In genomic region chr2:180941869-180942268, GRCm38 (mm10) we compare ENCODE assay signal across 18 mouse cellular contexts. TPM values are rescaled to one million over a fixed set of nuclear protein-coding genes. Genes with fewer than 3 reads are reported as not detected.
A peak's percentile ranks its signal among the peaks of the same experiment; 100 is the strongest.
DNase-seq lines count a peak whose midpoint lies in the region; ATAC-seq and TF ChIP-seq lines count a peak whose summit lies in the region.
"Had no signal": no experiment of that assay in that cellular context is flagged by ENCODE, and none has a peak within 500 bp of the region (broad histone marks: within the 10 kb centered on the region; RNA-seq: fewer than 3 reads in every experiment).

No protein-coding gene starts in this region.

- H3K9ac ChIP-seq in lung, embryonic 14.5 days = no peak overlapping the region
- H3K9ac ChIP-seq: kidney, embryonic 15.5 days; limb, embryonic 13.5 days; midbrain, embryonic 12.5 days had no signal

- no peaks in the 10 kb centered on the region for H3K9me3 ChIP-seq in lung, embryonic 14.5 days (ENCODE audit: low read depth, low read length)
- H3K9me3 ChIP-seq: kidney, embryonic 15.5 days; limb, embryonic 13.5 days; midbrain, embryonic 12.5 days had no signal

- H3K4me1 ChIP-seq in lung, embryonic 14.5 days (ENCODE audit: insufficient read depth) = no peaks in the 10 kb centered on the region
- H3K4me1 ChIP-seq: kidney, embryonic 15.5 days; limb, embryonic 13.5 days; midbrain, embryonic 12.5 days had no signal

- ATAC-seq in lung, embryonic 14.5 days (ENCODE audit: insufficient read depth) = 0 out of 2 replicates have a peak, but pooled peaks have one; percentile 31

- H3K36me3 ChIP-seq in lung, embryonic 14.5 days (ENCODE audit: insufficient read depth) = peaks cover 30% of the 10 kb centered on the region
- H3K36me3 ChIP-seq: kidney, embryonic 15.5 days; limb, embryonic 13.5 days had no signal

- peak; percentile 54 for DNase-seq in heart, postnatal 4 days
- DNase-seq in heart, adult 11 months = no peak
- DNase-seq in lung, embryonic 14.5 days = peak; percentile 74
- no peak for DNase-seq in lung, postnatal 10 days
- peak; percentile 82 for DNase-seq in brain, embryonic 14.5 days (ENCODE audit: low read depth)
- DNase-seq in layer of hippocampus, adult 9-11 months = peak; percentile 70
- no peak for DNase-seq in urinary bladder, postnatal 25 days (ENCODE audit: low spot score)
- DNase-seq: adrenal gland, postnatal 10 days; gastrocnemius, adult 2 months; heart, postnatal 36 days; lung, adult 2 months; right cerebral cortex, postnatal 4 days had no signal

- no peak overlapping the region for H3K4me2 ChIP-seq in lung, embryonic 14.5 days
- H3K4me2 ChIP-seq: kidney, embryonic 15.5 days; limb, embryonic 13.5 days; midbrain, embryonic 12.5 days had no signal

- no peak for TF ChIP-seq POLR2A in brain, embryonic 14.5 days (IDR thresholded peaks at IDR 0.05; ENCODE audit: borderline replicate concordance, extremely low read depth, insufficient read depth, insufficient read length, poor library complexity, severe bottlenecking)

- no peak for TF ChIP-seq CTCF in lung, embryonic 14.5 days (IDR thresholded peaks at IDR 0.05; ENCODE audit: low read depth)
- TF ChIP-seq CTCF in brain, embryonic 14.5 days (IDR thresholded peaks at IDR 0.05; ENCODE audit: borderline replicate concordance, extremely low read depth, insufficient read depth, insufficient read length) = no peak

- no peak overlapping the region for H3K27ac ChIP-seq in lung, embryonic 14.5 days (ENCODE audit: low read depth)
- H3K27ac ChIP-seq: gastrocnemius, adult 2 months; kidney, embryonic 15.5 days; limb, embryonic 13.5 days; midbrain, embryonic 12.5 days had no signal

- H3K4me3 ChIP-seq in lung, embryonic 14.5 days (ENCODE audit: low read depth, low read length) = no peak overlapping the region
- H3K4me3 ChIP-seq: erythroblast, embryonic 14.5 days; gastrocnemius, adult 2 months; kidney, embryonic 15.5 days; limb, embryonic 13.5 days; midbrain, embryonic 12.5 days had no signal

- no peaks in the 10 kb centered on the region for H3K27me3 ChIP-seq in lung, embryonic 14.5 days (ENCODE audit: insufficient read depth, low read length)
- H3K27me3 ChIP-seq: kidney, embryonic 15.5 days; midbrain, embryonic 12.5 days had no signal

RNA-seq across cellular contexts. Expression of gene Nkain4, which starts 12.6 kb away (rescaled TPM):
- total RNA-seq in heart, postnatal 4 days (2021) = 10 to 100 TPM; 12.5 to 13.4 TPM
- 123 and 138 TPM in 2 replicates for polyA plus RNA-seq in lung, embryonic 14.5 days (2014; fragmentation: Nextera tagmentation; extraction: Ambion mirVana)
- 63.1 and 66.1 TPM in 2 replicates for polyA plus RNA-seq in brain, embryonic 14.5 days (2012; rRNA removed)
- total RNA-seq: neutrophil, adult 5-6 weeks had no signal
- polyA plus RNA-seq: erythroblast, embryonic 14.5 days had no signal

RNA-seq across cellular contexts. Expression of gene Birc7, which starts 13.0 kb away (rescaled TPM):
- not detected for total RNA-seq in heart, postnatal 4 days (2021)
- polyA plus RNA-seq in lung, embryonic 14.5 days (2014; fragmentation: Nextera tagmentation; extraction: Ambion mirVana) = 0.20 and 0.51 TPM in 2 replicates
- polyA plus RNA-seq in brain, embryonic 14.5 days (2012; rRNA removed) = 0.14 and 0.26 TPM in 2 replicates
- total RNA-seq: adrenal gland, postnatal 10 days; gastrocnemius, adult 2 months; heart, postnatal 36 days; neutrophil, adult 5-6 weeks had no signal
- polyA plus RNA-seq: erythroblast, embryonic 14.5 days; kidney, embryonic 15.5 days; limb, embryonic 13.5 days; lung, adult 2 months; stomach, embryonic 16.5 days had no signal

RNA-seq across cellular contexts. Expression of gene Ythdf1, which starts 21.1 kb away (rescaled TPM):
- 10 to 100 TPM; 47.0 to 47.8 TPM for total RNA-seq in heart, postnatal 4 days (2021)
- polyA plus RNA-seq in lung, embryonic 14.5 days (2014; fragmentation: Nextera tagmentation; extraction: Ambion mirVana) = 69.2 and 70.1 TPM in 2 replicates
- 67.0 and 68.5 TPM in 2 replicates for polyA plus RNA-seq in brain, embryonic 14.5 days (2012; rRNA removed)

RNA-seq across cellular contexts. Expression of gene Arfgap1, which starts 25.2 kb away (rescaled TPM):
- 10 to 100 TPM; 64.5 to 64.8 TPM for total RNA-seq in heart, postnatal 4 days (2021)
- 78.2 and 79.1 TPM in 2 replicates for polyA plus RNA-seq in lung, embryonic 14.5 days (2014; fragmentation: Nextera tagmentation; extraction: Ambion mirVana)
- polyA plus RNA-seq in brain, embryonic 14.5 days (2012; rRNA removed) = 104 and 109 TPM in 2 replicates

RNA-seq across cellular contexts. Expression of gene Col20a1, which starts 44.5 kb away (rescaled TPM):
- under 1 TPM; 0.29 to 0.33 TPM for total RNA-seq in heart, postnatal 4 days (2021)
- 0.11 and 0.17 TPM in 2 replicates for polyA plus RNA-seq in lung, embryonic 14.5 days (2014; fragmentation: Nextera tagmentation; extraction: Ambion mirVana)
- 0.98 and 1.2 TPM in 2 replicates for polyA plus RNA-seq in brain, embryonic 14.5 days (2012; rRNA removed)

Comparison
In these comparisons a context has a peak if more than half of its experiments do, and no peak if none do; other contexts are left out.
1. DNase-seq: peak in heart, postnatal 4 days (single experiment), lung, embryonic 14.5 days (single experiment), brain, embryonic 14.5 days (single experiment) and layer of hippocampus, adult 9-11 months (single experiment); none in heart, adult 11 months (single experiment), lung, postnatal 10 days (single experiment) and urinary bladder, postnatal 25 days (single experiment).